Mouse (Mus musculus) testis, adult 2 months (tissue): Measurements from ENCODE around the gene Tpbgl.

Experiments used
- CTCF ChIP-seq: fragments of 200-500 bp; IDR thresholded peaks from 2 replicates; pipeline ENCODE4 v1.5.1; 2012; ENCODE audit warnings: low read depth, mild to moderate bottlenecking, inconsistent platforms, low read length, moderate library complexity; ENCODE audit not compliant: control insufficient read depth, insufficient read depth, insufficient replicate concordance
- POLR2A ChIP-seq: fragments of 200-500 bp; IDR thresholded peaks from 2 replicates; pipeline ENCODE4 v1.6.1; 2012; ENCODE audit warnings: low read depth, mild to moderate bottlenecking, inconsistent platforms, low read length, moderate library complexity; ENCODE audit not compliant: control insufficient read depth

DNA sequence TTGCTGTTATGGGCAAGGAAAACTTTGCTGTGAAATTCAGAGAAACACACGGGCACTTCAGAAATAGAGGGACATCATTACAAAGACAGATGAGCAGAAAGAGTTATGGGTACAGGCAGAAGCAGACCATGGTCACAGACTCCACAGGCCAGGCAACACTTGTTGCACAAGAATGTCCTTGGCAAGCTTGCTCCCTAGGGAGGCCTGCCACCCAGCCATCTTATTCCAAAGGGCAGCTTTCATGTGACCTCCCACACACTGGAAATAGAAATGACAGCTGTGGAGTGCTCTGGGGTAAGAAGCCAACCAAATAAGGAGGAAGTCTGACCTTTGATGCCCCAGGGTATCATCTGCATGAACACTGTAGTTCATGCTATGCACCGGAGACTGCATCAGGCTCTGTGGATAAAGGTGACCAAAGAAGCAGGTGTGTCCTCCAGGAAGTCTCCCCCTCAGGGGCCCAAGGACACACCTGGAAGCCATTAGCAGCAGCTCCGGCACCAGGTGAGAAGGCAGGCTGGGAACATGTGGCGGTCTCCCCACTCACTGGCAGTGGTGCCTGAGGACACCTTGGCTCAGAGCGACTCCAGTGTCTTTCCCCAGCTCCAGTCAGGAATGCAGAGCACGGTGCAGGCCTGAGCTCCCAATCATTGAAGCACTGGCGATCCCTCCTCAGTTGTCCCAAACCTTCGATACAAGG is 7.2 kb upstream of the Tpbgl start:
- TF ChIP-seq CTCF (no peak), POLR2A (no peak)
